Mouse (Mus musculus) activated CD4-positive, CD25-positive, alpha-beta regulatory T cell, adult 4 months (primary cell): ENCODE results near the gene Pip4k2b. TPM values are rescaled to one million over a fixed set of nuclear protein-coding genes. Genes with fewer than 3 reads are reported as not detected.

Experiments used
- polyA plus RNA-seq, 2 experiments: library from polyadenylated mRNA; unstranded; fragments of 100-300 nt; shearing (Covaris generic); gene quantifications; one replicate each; pipeline ENCODE4 v1.2.1; 2017

Gene Pip4k2b
- polyA plus RNA-seq, 2 experiments from 2014 or later = 2.0 to 2.3 TPM

Other genes with a start within 250 kb of the Pip4k2b start
- gene 4933428G20Rik, start 244.4 kb downstream of the Pip4k2b start, polyA plus RNA-seq = not detected
- not detected for gene Srcin1, start 168.5 kb downstream of the Pip4k2b start, polyA plus RNA-seq
- under 1 TPM; 0.40 to 0.61 TPM for gene Epop, start 115.0 kb downstream of the Pip4k2b start, polyA plus RNA-seq
- gene Mllt6, start 81.3 kb downstream of the Pip4k2b start, polyA plus RNA-seq = 10 to 100 TPM; 13.9 to 15.2 TPM
- gene Cisd3, start 58.9 kb downstream of the Pip4k2b start, polyA plus RNA-seq = 10 to 100 TPM; 91.3 to 99.5 TPM
- 1 to 10 TPM; 3.1 to 4.7 TPM for gene Pcgf2, start 44.2 kb downstream of the Pip4k2b start, polyA plus RNA-seq
- 100 to 1,000 TPM; 422 to 486 TPM for gene Psmb3, start 41.3 kb downstream of the Pip4k2b start, polyA plus RNA-seq
- gene Cwc25, start 21.9 kb upstream of the Pip4k2b start, polyA plus RNA-seq = 10 to 100 TPM; 21.3 to 22.8 TPM
- under 1 TPM in 1 of 2 experiments, not detected in 1; 0.74 TPM for gene 1700001P01Rik, start 31.2 kb upstream of the Pip4k2b start, polyA plus RNA-seq
- 1,000 to 10,000 TPM; 1,077 to 1,095 TPM for gene Rpl23, start 37.7 kb upstream of the Pip4k2b start, polyA plus RNA-seq
- gene Lasp1, start 54.3 kb upstream of the Pip4k2b start, polyA plus RNA-seq = 10 to 100 TPM; 44.4 to 52.4 TPM
- 1 to 10 TPM; 1.6 to 1.7 TPM for gene B230217C12Rik, start 96.1 kb upstream of the Pip4k2b start, polyA plus RNA-seq
- gene Fbxo47, start 139.4 kb upstream of the Pip4k2b start, polyA plus RNA-seq = under 1 TPM; 0.29 to 0.74 TPM
- gene Plxdc1, start 241.7 kb upstream of the Pip4k2b start, polyA plus RNA-seq = 1 to 10 TPM; 5.8 to 6.4 TPM